Mouse (Mus musculus): ENCODE data around the gene Gch1. TPM values are rescaled to one million over a fixed set of nuclear protein-coding genes. Genes with fewer than 3 reads are reported as not detected.

The Gch1 gene
- polyA plus RNA-seq, 1 experiment from 2014 or later: 1.1 TPM

DNA sequence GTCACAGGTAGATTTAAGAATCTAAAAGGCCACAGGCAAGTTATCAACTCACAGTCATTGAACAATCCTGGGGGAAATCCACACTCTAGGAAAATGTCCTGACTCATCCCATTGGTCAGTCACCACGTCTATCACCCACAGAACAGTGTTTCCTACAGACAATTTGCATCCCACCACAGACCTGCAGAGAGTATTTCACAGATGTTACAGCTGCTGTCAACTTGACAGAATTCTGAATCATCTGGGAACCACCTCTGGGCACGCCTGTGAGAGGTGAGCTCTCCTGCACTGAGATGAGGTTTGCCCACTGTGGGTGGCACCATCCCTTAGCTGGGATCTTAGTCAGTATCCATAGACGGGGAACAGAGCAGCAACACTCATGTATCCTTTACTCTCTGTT lies 81.8 kb downstream of the Gch1 start:
- Histone ChIP-seq H3K36me3 (0 out of 2 replicates have a peak, but pooled peaks cover 2% of the 10 kb centered on the region), H3K9ac (no peak overlapping the region), H3K27ac (no peak overlapping the region), H3K4me3 (no peak overlapping the region), H3K27me3 (no peaks in the 10 kb centered on the region), H3K9me3 (no peaks in the 10 kb centered on the region), H3K4me2 (no peak overlapping the region), H3K4me1 (peaks cover 16% of the 10 kb centered on the region)
- WGBS: 78% methylated on average over 3 of the region's 3 CpGs
- no peak for ATAC-seq (ENCODE audit: insufficient number of reproducible peaks, insufficient read depth, low FRiP score, low TSS enrichment, low read depth)

DNA sequence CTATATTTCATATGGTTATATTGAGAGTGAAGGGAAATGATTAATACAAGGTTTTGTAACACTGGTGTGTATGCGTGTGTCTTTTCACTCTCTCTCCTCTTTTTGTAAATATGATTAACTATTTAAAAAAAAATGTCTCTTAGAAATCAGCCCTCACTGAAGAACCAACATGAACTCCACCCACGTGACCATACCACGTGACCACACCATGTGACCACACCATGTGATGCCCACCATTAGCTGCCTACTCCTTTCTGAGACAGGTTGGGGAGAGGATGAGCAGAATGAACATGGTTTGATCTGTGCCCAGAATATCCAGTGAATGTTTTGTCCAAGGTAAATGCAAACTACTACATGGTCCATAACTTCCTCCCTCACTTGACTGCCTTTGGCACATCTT lies 83.5 kb downstream of the Gch1 start:
- ATAC-seq (ENCODE audit: insufficient number of reproducible peaks, insufficient read depth, low FRiP score, low TSS enrichment, low read depth): no peak
- no peaks in the 10 kb centered on the region for H3K9me3 ChIP-seq
- H3K4me1 ChIP-seq: peaks cover 11% of the 10 kb centered on the region
- H3K9ac ChIP-seq: no peak overlapping the region
- H3K27ac ChIP-seq: no peak overlapping the region
- 0 out of 2 replicates have a peak, but pooled peaks cover 9% of the 10 kb centered on the region for H3K36me3 ChIP-seq
- H3K4me3 ChIP-seq: no peak overlapping the region
- 96% methylated on average over 3 of the region's 3 CpGs for WGBS
- H3K4me2 ChIP-seq: no peak overlapping the region
- H3K27me3 ChIP-seq: no peaks in the 10 kb centered on the region

DNA sequence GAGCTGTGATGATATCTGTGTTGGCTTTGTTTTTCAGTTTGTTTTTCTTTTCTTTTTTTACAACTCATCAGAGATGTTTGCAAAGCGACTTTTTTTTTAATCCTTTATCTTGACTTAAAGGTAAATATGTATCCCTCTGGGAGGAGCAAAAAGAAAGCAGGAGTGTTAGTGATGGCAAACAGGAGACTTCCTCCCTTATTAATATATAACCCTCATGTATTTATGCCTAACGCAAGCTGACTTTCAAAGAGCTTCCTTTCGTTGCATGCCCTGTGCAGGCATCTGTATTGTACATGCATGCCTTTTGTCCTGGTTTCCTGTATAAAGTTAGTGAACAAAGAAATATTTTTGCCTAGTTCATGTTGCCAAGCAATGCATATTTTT lies 84.0 kb downstream of the Gch1 start:
- Histone ChIP-seq H3K9ac (no peak overlapping the region), H3K9me3 (no peaks in the 10 kb centered on the region), H3K27ac (peak overlapping the region; percentile 82; the same call in 1 of the 2 replicates), H3K4me2 (no peak overlapping the region), H3K27me3 (no peaks in the 10 kb centered on the region), H3K4me3 (no peak overlapping the region), H3K4me1 (peaks cover 11% of the 10 kb centered on the region), H3K36me3 (peaks cover 10% of the 10 kb centered on the region; the same call in 1 of the 2 replicates)
- WGBS: 60% methylated on average over 3 of the region's 3 CpGs
- no peak for ATAC-seq (ENCODE audit: insufficient number of reproducible peaks, insufficient read depth, low FRiP score, low TSS enrichment, low read depth)

DNA sequence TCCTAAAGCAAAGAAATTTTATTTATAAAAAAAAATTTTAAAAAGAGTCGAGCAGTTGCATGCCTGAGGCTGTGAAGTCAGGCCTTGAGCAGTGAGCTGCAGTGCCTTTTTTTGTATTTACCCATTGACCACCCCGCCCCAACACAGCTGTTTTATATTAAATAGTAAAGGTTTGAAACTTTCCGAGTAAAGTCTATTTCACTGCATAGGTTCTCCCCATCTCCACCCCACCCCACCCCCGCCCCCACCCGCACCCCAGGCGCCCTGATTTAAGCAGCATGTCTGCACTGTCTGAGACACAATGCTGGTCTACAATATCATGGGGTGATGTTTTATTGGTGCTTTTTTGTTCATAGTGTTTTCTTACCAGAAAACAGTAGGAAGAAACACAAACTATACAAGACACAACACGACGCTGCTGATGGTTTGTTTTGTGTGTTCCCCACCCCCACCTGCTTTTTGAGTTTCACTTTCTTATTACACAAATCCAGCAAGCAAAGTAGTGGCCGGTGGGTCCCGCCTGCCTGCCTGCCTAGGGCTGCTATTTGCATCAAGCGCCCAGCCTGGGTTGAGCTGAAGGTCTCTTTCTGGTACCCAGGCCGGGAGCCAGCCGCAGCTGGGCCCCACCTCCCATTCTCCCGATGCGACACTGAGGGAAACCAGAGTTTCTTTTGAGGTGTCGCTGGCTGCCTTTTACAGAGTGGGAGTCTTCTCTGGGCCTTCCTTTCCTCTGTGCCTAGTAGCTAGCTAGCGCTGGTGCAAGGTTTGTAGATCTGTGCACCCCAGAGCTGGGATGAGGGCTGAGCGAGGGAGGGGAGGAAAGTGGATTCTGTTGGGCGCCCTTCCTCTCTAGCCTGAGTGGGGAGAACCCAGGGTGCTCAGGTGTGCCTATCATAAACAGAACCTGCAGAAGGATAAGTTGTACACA lies 84.7 kb downstream of the Gch1 start:
- peaks cover 11% of the 10 kb centered on the region for H3K4me1 ChIP-seq
- peak overlapping the region; percentile 44 for H3K4me2 ChIP-seq
- peaks cover 12% of the 10 kb centered on the region; the same call in 1 of the 2 replicates for H3K36me3 ChIP-seq
- no peaks in the 10 kb centered on the region for H3K9me3 ChIP-seq
- WGBS: 18% methylated on average over 19 of the region's 19 CpGs
- peak overlapping the region; percentile 49 for H3K9ac ChIP-seq
- peak overlapping the region; percentile 82 for H3K27ac ChIP-seq
- peak overlapping the region; percentile 12 for H3K4me3 ChIP-seq
- H3K27me3 ChIP-seq: no peaks in the 10 kb centered on the region
- peak; percentile 49; the same call in 1 of the 2 replicates for ATAC-seq (ENCODE audit: insufficient number of reproducible peaks, insufficient read depth, low FRiP score, low TSS enrichment, low read depth)

Other genes with a start within 250 kb of the Gch1 start
- 35.9 and 36.5 TPM in 2 replicates for gene Wdhd1, start 87.4 kb upstream of the Gch1 start, polyA plus RNA-seq (2015; fragmentation: Nextera tagmentation; extraction: Ambion mirVana)
- 3.7 TPM in 2 replicates for gene Socs4, start 87.5 kb upstream of the Gch1 start, polyA plus RNA-seq (2015; fragmentation: Nextera tagmentation; extraction: Ambion mirVana)
- 73.1 and 76.5 TPM in 2 replicates for gene Mapk1ip1l, start 108.9 kb upstream of the Gch1 start, polyA plus RNA-seq (2015; fragmentation: Nextera tagmentation; extraction: Ambion mirVana)
- 14.7 and 19.4 TPM in 2 replicates for gene Lgals3, start 178.3 kb upstream of the Gch1 start, polyA plus RNA-seq (2015; fragmentation: Nextera tagmentation; extraction: Ambion mirVana)
- 47.1 and 56.7 TPM in 2 replicates for gene Dlgap5, start 229.0 kb upstream of the Gch1 start, polyA plus RNA-seq (2015; fragmentation: Nextera tagmentation; extraction: Ambion mirVana)